Mouse (Mus musculus) kidney, adult 11 months (tissue): ENCODE measurements around the gene Swsap1.
A peak's percentile ranks its signal among the peaks of the same experiment; 100 is the strongest.

Experiments
- DNase-seq: peaks from one replicate; pipeline ENCODE4 v3.0.0; 2022

Swsap1 gene

DNA sequence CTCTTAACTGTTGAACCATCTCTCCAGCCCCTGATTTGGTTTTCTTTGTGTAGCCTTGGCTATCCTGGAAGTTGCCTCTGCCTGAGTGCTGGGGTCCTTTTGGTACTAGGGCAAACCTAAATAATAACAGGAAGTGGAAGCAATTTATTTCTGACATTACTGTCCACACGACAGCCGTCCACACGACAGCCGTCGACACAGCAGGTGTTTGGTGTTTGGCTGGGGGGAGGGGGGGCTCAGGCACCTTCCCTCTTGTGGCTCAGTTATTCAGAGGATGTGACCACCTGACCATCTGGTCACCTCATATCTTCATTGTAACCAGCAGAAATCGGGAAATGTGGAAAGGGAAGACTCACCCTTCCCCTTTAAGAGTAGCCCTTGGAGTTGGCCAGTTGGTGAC, 13.3 kb downstream of the Swsap1 start:
- no peak for DNase-seq

DNA sequence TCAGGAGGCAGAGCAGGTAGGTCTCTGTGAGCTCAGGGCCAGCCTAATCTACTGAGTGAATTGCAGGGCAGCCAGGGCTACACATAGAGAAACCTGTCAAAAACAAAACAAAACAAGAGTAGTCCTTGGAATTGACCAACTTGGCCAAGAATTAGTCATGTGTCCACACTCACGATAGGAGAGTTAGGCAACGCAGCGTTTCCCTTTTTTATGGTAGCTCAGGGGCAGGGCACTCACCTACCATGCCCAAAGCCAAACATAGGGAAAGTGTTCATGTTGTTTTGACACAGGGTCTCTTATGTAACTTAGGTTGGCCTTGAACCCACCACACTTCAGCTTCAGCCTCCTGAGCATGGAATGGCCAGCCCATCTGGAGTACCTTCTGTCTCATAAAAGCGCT, 13.7 kb downstream of the Swsap1 start:
- DNase-seq: no peak

DNA sequence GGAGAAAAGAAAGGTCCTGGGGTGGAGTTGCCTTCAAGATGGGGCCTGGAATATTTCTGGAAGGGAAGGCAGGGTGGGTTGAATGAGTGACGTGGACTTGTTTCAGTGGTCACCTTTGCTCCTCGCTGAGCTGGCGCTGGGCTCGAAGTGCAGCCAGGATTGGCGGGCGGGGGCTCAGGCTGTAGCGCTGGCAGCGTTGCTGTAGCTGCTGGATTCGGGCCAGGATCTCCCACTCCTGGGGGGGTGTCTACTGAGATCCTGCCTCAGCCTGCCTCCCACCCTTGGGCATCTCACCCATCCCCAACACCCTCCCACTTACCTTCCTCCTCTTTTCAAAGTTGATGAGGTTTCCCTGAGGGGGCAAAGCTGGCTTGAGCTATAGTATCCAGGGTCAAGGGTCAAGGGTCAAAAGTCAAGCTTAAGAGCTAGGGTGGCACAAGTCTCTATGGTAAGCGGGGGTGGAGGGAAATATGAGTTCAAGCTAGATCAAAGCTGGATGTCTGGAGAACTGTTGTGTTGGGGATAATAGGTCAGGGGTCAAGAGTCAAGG, 21.1 kb downstream of the Swsap1 start:
- no peak for DNase-seq

DNA sequence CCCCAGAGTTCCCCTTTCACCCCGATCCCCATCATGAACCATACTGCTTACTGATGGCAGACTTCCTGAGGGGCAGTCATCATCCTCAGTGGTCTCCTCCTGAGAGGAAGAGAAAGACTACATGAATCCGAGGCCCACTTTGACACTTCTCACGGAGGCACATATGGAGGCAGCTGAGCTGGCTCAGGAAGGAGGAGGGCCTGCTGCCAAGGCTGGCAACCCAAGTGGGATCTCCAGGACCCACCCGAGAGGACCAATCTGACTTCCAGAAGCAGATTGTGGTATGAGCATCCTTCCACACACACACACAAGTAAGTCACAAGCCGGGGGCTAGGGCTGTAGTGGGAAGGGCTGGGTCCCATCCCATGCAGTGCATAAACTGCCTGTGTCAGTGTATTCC, 21.8 kb downstream of the Swsap1 start:
- DNase-seq: no peak

DNA sequence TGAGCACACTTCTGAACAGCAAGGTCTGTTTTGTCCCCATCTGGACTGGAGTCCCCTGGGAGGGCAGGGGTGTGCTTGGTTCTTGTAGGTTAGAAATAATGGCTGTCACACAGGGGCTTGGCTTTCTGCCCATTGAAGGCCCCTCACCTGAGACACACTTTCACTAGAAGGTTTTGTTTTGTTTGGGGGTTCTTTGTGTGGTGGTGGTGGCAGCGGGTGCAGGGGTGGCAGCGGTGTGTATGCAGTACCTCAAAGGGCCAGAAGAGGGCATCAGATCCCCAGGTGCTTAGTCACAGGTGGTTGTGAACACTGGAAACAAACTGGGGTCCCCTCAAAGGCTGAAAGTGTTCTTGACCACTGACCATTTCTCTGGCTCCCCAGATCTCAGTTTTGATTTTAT, 22.4 kb downstream of the Swsap1 start:
- no peak for DNase-seq

DNA sequence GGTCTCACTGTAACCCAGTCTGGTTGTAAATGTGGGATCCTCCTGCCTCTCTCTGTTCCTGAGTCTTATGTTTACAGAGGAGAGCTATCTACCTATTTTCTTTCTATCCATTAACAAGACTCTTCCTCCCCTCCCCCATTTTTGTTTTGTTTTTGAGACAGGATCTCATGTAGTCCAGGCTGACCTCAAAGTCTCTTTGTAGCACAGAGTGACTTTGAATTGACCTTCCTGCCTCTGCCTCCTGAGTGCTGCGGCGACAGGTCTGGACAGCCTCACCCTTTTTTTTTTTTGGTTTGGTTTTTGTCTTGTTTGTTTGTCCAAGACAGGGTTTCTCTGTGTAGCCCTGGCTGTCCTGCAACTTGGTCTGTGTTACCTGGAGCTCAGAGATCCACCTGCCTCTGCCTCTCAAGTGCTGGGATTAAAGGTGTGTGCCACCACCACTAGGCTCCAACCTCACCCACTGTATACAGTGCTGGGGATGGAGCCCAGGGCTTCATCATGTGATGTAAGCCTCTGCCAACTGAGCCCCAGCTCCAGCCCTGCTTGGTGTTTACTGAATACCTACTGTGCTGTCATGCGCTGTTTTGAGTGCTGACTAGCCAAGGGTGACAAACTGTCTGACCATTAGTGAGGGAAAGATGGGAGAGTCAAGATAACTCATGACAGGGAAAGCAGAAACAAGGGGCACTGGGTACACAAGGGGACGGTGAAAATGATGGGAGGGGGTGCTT, 23.0 kb downstream of the Swsap1 start:
- peak; percentile 62 for DNase-seq

DNA sequence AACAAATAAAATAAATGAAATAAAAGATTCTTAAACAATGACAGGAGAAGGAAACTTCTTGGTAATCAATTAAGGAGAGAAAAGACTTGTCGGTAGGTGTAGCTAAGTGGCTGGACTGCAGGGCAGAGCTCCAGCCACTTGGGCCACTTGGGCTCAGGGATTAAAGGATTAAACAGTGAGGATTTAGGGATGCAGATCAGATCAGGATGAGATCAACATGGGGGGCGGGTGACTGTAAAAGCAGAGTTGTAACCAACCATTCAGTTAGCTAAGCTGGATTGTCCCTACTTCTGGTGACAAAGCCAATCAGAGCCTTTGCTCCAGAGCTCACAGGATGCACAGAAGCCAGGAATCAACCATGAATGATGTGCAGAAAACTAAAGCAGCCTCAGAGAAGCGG, 28.4 kb downstream of the Swsap1 start:
- no peak for DNase-seq

DNA sequence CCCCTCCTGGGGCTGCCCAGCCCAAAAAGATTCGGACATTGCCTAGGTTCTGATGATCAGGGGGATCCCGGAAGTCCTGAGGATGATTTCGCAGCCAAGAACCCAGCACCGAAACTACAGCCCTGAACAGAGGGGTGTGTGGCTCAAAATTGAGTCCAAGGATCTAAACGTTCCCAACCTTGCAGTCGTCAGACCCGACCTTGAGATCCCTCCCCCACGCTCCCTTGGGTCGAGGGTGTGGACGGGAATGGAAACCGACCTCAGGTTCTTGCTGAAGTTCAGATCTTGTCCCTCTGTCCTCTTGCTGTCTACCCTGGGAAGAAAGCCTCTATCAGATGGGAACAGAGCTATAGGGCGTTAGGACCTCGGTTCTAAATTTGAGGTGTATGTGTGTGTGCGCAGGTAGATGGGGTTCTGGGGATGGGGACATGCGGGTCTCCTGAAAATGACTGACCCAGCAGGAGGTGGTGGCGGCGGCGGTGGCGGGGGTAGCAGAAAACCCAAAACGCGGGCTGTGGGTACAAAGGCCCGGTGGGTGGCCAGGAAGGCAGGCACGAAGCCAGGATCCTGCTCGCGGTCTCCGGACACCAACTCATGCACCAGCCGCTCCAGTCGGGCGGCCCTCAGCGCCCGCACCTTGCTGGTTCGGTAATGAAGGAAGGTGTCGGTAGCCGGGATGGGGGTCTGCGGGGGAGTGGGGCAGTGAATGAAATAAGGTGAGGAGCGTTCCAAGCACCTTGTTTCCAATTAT, 32.2 kb downstream of the Swsap1 start:
- no peak for DNase-seq

DNA sequence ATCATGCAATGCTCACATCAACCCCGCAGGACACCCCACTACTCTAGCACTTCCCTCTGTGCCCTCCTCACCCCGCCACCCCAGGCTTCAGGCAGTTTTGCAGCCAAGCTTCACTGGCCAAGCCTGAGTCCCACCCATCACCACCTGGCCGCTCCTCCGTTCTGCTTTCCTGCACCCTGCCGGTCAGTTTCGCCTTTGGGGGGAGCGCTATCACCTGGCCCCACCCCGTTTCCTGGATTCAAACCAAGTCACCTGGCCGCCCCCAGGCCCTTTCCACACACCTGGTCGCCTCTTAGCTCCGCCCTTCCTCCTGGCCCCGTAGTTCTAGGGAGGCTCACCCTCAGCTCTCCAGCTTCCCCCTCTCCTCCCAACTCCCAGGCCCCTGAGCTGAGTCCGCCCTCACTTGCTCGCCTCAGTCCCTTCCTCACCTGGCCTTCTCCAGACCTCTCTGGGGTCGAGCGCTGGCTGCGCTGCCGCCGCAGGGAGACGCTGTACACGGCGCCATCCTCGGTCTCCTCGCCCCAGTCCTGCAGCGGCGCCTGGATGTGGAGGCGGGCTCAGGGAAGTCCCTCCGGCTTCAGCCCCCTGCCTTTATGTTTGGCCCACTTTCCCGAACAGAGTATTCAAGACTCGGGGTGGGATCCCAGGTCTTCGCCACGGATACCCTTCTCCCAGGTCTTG, 33.0 kb downstream of the Swsap1 start:
- peak; percentile 88 for DNase-seq

DNA sequence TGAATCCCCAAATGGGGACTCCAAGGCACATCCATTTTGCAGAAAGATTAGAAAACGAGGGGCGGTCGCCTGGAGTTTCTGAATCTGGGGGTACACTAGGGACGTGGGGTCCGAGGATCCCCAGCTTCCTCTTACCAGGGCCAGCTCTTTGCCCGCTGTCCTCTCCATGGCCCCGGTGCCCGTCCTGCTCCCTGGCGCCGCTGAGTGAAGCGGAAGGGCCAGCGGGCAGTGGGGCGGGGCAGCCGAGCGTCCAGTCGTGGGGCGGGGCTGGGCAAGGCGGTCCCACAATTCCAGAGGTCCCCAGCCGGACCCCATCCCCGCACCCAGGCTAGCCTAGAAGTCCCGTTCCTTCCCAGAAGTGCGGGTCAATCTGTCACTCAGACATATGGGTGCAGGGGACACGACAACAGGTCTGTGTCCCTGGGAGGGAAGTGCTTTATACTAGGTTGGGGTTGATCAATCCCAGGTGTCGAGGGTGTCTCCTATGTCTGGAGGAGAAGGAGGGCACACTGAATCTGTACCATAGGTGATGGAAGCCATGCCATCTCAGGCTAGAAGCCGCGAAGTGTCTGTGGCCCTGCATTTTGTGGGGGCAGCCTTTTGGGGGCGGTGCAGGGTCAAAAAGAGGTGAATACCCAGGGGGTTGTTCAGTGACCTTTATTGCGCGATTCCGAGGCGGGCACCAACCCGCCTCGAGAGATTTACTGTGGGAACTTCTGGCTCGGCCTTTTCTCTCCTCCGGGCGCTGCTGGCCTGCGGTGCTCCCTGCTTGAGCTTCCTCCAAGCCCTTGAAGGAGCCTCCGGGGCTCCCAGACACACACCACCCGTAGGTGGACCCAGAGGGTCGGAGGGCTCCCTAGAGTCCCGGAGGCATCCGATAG, 33.9 kb downstream of the Swsap1 start, which contains the start of gene Rgl3:
Rgl3 (minus strand) TSS at position 217 of the 881 bp plus-strand sequence.
- peak; percentile 79 for DNase-seq

DNA sequence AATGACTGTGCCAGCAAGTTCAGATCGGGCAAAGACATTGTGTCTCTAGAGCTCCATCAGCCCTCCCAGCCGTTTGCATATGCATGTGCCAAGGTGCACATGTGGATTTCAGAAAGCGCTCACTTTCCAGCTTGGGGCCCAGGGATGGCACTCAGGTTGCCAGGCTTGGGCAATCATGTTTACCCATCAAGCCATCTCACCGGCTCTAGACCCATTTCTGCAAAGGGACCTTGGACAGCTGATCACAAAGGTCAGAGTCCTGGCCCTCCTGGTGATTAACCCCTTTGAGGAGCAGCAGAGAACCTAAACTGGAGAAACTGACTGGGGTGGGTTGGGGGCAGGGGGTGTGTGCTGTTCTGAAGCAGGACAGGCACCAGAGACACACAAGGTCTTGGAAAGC, 36.7 kb downstream of the Swsap1 start:
- peak; percentile 39 for DNase-seq

DNA sequence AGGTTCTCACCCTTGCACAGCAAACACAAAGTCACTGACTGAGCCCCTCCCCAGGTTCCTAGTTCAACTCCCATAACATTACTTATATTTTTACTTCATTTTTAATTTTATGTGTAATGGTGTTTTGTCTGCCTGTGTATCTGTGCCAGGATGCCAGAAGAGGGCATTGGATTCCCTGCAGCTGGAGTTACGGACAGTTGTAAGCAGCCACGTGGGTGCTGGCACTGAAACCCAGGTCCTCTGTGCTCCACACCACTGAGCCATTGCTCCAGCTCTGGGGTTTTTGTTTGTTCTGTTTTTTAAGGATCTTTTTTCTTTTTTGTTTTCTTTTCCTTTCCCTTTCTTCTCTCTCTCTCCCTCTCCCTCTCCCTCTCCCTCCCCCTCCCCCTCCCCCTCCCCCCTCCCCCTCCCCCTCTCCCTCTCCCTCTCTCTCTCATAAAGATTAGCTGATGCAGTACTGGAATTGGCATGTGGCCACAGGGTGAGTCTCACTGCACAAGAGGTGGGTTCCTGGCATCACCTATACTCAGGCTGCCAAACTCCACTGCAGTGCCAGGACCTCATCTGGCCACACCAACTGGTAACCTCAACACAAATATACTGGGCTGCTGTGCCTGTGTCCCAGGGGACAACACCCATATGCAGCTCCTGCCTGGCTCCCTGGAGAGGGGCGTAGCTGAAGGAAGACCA, 40.8 kb downstream of the Swsap1 start:
- DNase-seq: no peak

DNA sequence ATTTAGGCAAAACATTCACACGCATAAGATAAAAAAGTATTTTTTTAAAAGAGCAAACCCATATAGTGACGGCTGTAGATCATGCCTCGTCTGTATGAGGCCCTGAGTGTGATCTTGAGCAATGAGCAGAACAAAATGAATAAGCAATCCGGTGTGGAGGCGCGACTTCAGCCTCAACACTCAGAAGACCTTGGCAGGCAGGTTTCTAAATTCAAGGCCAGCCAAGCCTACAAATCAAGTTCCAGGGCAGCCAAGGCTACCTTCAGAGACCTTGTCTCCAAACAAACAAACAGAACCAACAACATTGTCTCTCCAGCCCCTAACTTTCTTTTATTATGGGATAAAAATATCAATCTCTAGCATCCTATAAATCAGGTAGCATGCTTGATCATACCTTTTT, 44.7 kb downstream of the Swsap1 start:
- DNase-seq: no peak

DNA sequence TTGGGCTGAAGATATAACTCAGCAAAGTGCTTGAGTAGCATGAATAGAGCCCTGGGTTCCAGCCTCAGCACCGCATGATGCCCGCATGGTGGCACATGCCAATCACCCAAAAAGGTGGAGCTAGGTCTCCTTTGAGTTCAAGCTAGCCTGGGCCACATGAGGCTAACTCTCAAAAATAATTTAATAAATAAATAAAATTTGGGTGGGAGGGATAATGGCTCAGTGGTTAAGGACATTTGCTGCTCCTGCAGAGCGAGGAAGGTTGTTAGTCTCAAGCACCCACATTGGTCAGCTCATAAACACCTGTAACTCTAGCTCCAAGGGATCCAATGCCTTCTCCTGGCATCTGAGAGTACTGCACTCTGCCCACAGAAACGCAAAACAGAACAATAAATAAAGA, 46.1 kb downstream of the Swsap1 start:
- no peak for DNase-seq

DNA sequence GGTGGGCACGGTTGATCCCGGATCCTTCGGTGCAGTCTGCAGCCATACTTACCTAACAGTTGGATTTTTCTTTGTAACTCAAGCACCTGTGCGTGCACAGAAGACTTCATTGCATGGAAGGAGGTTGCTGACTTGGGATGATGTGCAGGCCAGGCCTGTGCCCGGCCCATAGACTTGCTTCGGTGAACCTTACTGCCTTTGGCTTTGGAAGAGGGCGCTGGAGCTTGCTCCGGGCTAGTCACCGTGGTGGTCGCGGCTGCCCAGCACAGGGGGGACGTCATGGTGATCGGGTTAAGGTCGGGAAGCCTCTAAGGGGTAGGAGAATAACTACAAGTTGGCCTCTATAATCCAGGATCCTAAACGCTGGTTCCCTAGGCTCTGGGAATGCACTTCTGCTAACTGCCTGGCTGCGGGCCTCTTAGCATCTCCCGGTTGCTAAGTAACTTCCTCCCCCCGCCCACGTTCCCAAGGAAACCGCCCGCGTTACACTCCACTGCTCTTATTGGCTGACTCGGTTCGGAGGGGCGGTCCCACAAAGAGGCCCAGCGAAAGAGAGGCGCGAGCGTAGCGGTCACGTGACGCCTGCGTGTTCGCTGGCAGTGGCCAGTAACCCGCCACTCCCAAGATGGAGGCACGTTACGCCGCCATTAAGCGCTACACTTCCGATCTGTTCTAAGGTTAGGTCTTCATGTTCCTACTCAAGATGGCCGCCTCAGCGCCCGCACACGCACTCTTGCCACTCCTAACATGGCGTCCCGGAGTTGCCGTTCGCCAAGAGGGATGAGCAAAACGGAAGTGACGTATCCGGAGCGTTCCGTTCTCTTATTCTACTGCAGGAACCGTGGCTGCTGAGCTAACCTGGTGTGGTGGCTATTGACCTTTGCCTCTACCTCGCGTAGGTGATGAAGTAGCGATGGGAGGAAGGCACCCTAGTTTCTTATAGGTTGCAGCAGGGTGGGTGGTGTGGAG, 46.9 kb downstream of the Swsap1 start, which contains the start of the genes Ccdc151 and Prkcsh:
Ccdc151 (minus strand) TSS at position 441 of the 969 bp plus-strand sequence.
Prkcsh (plus strand) TSS at position 613 of the 969 bp plus-strand sequence.
- DNase-seq: peak; percentile 100

DNA sequence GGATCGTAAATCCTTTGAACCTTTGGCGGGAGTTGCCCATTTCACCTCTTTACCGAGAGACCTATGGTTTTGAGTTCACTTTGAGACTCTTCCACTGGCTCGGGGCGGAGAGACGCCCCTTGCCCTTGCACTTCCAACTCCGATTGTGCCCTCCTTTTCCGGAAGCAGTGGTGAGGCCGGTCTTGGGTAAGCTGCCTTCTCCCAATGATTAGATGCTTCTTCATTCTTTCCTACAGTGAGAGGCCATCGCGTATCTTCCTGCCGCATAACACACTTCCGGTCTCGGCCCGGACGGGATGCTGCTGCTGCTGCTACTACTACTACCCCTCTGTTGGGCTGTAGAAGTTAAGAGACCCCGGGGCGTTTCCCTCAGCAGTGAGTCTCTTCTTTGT, 47.6 kb downstream of the Swsap1 start:
- no peak for DNase-seq

DNA sequence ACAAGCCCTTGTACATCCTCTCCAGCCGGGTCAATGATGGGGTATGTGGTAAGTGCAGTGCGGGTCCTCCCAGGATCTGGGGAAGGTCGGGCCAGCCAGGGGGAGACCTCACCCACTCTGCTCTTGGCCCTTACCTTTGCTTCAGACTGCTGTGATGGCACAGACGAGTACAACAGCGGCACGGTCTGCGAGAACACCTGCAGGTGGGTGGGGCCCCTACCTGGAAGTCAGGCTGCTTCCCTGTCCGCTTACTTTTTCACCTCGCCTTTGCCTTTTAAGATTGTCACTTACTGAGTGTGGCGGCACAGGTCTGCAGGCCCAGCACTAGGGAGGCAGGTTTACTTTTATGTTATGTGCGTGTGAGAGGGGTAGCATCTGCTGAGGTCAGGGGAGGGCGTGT, 49.0 kb downstream of the Swsap1 start:
- no peak for DNase-seq
